Mouse (Mus musculus) forebrain, embryonic 15.5 days (tissue): ENCODE data around the gene Olfr553. TPM values are rescaled to one million over a fixed set of nuclear protein-coding genes. Genes with fewer than 3 reads are reported as not detected.
A peak's percentile ranks its signal among the peaks of the same experiment; 100 is the strongest.

ENCODE experiments used
- ATAC-seq: fragments of 200-750 bp; cut with Nextera tagmentation; replicated peaks from 2 replicates; pipeline ENCODE4 v1.8.0; 2017; ENCODE audit warnings: mild to moderate bottlenecking, moderate TSS enrichment, moderate library complexity
- H3K27ac ChIP-seq: fragments of 300-500 bp; sonication (generic); replicated peaks from 2 replicates; pipeline ENCODE4 v1.5.1; 2015; ENCODE audit warnings: mild to moderate bottlenecking, inconsistent platforms
- H3K27me3 ChIP-seq: fragments of 300-500 bp; sonication (generic); 2 replicates; pipeline ENCODE4 v1.6.1; 2015; ENCODE audit warnings: inconsistent platforms
- H3K36me3 ChIP-seq: fragments of 300-500 bp; sonication (generic); 2 replicates; pipeline ENCODE4 v1.6.1; 2015; ENCODE audit warnings: mild to moderate bottlenecking, inconsistent platforms
- H3K4me1 ChIP-seq: fragments of 300-500 bp; sonication (generic); 2 replicates; pipeline ENCODE4 v1.6.1; 2015; ENCODE audit warnings: inconsistent platforms
- H3K4me2 ChIP-seq: fragments of 300-500 bp; sonication (generic); replicated peaks from 2 replicates; pipeline ENCODE4 v1.6.1; 2015; ENCODE audit warnings: mild to moderate bottlenecking, inconsistent platforms
- H3K4me3 ChIP-seq: fragments of 300-500 bp; sonication (generic); 2 replicates; pipeline ENCODE4 v1.5.1; 2015; ENCODE audit warnings: mild to moderate bottlenecking, inconsistent platforms
- H3K9ac ChIP-seq: fragments of 300-500 bp; sonication (generic); replicated peaks from 2 replicates; pipeline ENCODE4 v1.6.1; 2015; ENCODE audit warnings: mild to moderate bottlenecking, inconsistent platforms
- H3K9me3 ChIP-seq: fragments of 300-500 bp; sonication (generic); 2 replicates; pipeline ENCODE4 v1.6.1; 2016; ENCODE audit warnings: inconsistent platforms
- WGBS: fragments of 180-500 bp; shearing (Covaris S2); methylation state at CpG from one replicate; pipeline ENCODE4 v1.1.7; 2015; ENCODE audit warnings: mixed read lengths; 5-methylcytosine and 5-hydroxymethylcytosine counted together
- polyA plus RNA-seq: library from polyadenylated mRNA; unstranded; fragments of >200 nt; fragmentation: Nextera tagmentation; extraction: Ambion mirVana; gene quantifications from 2 replicates; pipeline ENCODE4 v1.2.1, GENCODE M21; 2015

Olfr553 gene
- polyA plus RNA-seq, 1 experiment from 2014 or later = not detected

GRCm38 (mm10) chr7:102573174-102573830 is 44.7 kb downstream of the Olfr553 start:
- Histone ChIP-seq H3K4me1 (no peaks in the 10 kb centered on the region), H3K9me3 (no peaks in the 10 kb centered on the region), H3K27me3 (no peaks in the 10 kb centered on the region), H3K9ac (no peak overlapping the region), H3K27ac (no peak overlapping the region), H3K4me2 (no peak overlapping the region), H3K36me3 (no peaks in the 10 kb centered on the region), H3K4me3 (no peak overlapping the region)
- WGBS = 64% methylated on average over 3 of the region's 3 CpGs
- ATAC-seq = no peak; the same call in 1 of the 2 replicates

GRCm38 (mm10) chr7:102571142-102571541 is 46.9 kb downstream of the Olfr553 start, which contains the start of gene Olfr550:
Gene Olfr550 (plus strand): TSS chr7:102571442.
- Histone ChIP-seq H3K36me3 (no peaks in the 10 kb centered on the region), H3K9me3 (no peaks in the 10 kb centered on the region), H3K4me1 (no peaks in the 10 kb centered on the region), H3K9ac (no peak within 1 kb of the TSS), H3K27ac (no peak within 1 kb of the TSS), H3K4me2 (no peak within 1 kb of the TSS), H3K4me3 (no peak within 1 kb of the TSS), H3K27me3 (no peaks in the 10 kb centered on the region)
- no peak for ATAC-seq
- 92% methylated on average over 8 of the region's 8 CpGs for WGBS

- Histone ChIP-seq H3K9me3 (no peaks in the 10 kb centered on the region), H3K27me3 (no peaks in the 10 kb centered on the region), H3K4me2 (no peak overlapping the region), H3K4me3 (no peak overlapping the region), H3K27ac (no peak overlapping the region), H3K36me3 (no peaks in the 10 kb centered on the region), H3K9ac (no peak overlapping the region), H3K4me1 (no peaks in the 10 kb centered on the region)
- ATAC-seq = no peak
- WGBS = 87% methylated on average over 4 of the region's 4 CpGs
These were observed 51.8 kb downstream of the Olfr553 start for GRCm38 (mm10) chr7:102566219-102566618.

DNA sequence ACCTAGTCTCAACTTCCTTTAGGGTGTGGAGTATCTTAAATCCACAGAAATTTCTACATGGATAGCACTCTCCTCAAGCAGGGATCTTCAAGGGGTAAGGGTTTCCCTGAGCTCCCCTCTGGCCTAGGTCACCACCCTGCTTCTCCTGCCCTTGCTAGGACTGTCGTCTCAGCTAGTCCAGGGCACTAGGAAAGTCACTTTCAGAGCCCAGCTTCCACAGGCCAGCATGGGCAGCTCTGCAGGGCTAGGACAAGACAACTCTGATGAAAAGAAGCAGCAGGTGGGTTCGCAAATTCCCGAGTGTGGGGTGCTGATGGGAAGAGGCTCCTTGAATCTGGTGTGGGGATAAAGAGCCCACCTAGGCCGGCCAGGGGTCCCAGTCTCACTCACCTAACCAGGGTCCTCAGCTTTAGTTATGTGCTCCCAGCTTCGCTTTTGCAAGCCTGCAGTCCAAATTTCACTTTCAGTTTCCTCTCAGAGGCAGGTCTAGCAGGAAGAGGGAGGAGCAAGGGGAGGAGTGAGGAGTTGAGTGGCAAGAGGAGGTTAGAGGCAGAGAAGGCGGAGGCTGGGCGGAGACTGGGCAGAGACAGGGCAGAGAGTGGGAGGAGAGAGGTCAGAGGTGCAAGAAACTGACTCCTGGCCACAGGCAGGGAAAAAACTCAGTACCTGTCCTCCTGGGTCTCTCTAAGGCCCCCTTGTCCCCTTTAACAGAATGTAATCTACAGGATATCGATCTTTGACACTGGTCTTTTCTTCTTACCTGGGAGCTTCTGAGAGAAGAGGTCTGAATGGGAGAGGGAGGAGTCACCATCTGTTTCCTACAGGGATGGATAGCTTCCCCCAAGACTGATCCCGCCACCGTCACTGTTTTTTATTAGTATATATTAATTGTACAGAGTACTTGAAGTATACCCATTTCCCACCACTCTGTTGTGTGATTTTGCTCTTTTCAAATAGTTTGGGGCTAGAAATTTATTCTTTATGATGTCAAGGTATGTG is 52.7 kb downstream of the Olfr553 start, which contains the start of gene Trim21:
Trim21 (minus strand) TSS at position 488 of the 999 bp plus-strand sequence.
- 22% methylated on average over 10 of the region's 10 CpGs for WGBS
- Histone ChIP-seq H3K9ac (no peak within 1 kb of the TSS), H3K4me3 (peak within 1 kb of the TSS; percentile 23), H3K27ac (no peak within 1 kb of the TSS), H3K4me1 (no peaks in the 10 kb centered on the region), H3K4me2 (peak within 1 kb of the TSS; percentile 26), H3K27me3 (no peaks in the 10 kb centered on the region), H3K36me3 (no peaks in the 10 kb centered on the region), H3K9me3 (no peaks in the 10 kb centered on the region)
- peak; percentile 78; the same call in 1 of the 2 replicates for ATAC-seq

Other genes starting within 250 kb of the Olfr553 start
- gene Rrm1, start 176.5 kb downstream of the Olfr553 start, polyA plus RNA-seq = 95.7 and 101 TPM in 2 replicates
- gene Olfr543, start 136.5 kb downstream of the Olfr553 start, polyA plus RNA-seq = 0.23 and 0.38 TPM in 2 replicates
- gene Olfr544, start 129.9 kb downstream of the Olfr553 start, polyA plus RNA-seq = 0.06 and 0.13 TPM in 2 replicates
- 0.05 and 0.15 TPM in 2 replicates for gene Olfr545, start 118.6 kb downstream of the Olfr553 start, polyA plus RNA-seq
- not detected in 2 replicates for gene Olfr547, start 83.5 kb downstream of the Olfr553 start, polyA plus RNA-seq
- gene Olfr548-ps1, start 77.3 kb downstream of the Olfr553 start, polyA plus RNA-seq = not detected in 2 replicates
- gene Olfr549, start 68.3 kb downstream of the Olfr553 start, polyA plus RNA-seq = not detected in 2 replicates
- 0.06 TPM in 1 of 2 replicates, not detected in the other for gene Trim21, start 52.7 kb downstream of the Olfr553 start, polyA plus RNA-seq
- gene Olfr550, start 46.8 kb downstream of the Olfr553 start, polyA plus RNA-seq = not detected in 2 replicates
- gene Olfr551, start 26.3 kb downstream of the Olfr553 start, polyA plus RNA-seq = not detected in 2 replicates
- gene Olfr552, start 20.4 kb downstream of the Olfr553 start, polyA plus RNA-seq = not detected in 2 replicates
- gene Olfr554, start 20.2 kb upstream of the Olfr553 start, polyA plus RNA-seq = not detected in 2 replicates
- not detected in 2 replicates for gene Olfr555, start 40.6 kb upstream of the Olfr553 start, polyA plus RNA-seq
- gene Olfr556, start 46.7 kb upstream of the Olfr553 start, polyA plus RNA-seq = not detected in 2 replicates
- 6.6 and 6.7 TPM in 2 replicates for gene Trim68, start 69.1 kb upstream of the Olfr553 start, polyA plus RNA-seq
- not detected in 2 replicates for gene Olfr557, start 77.7 kb upstream of the Olfr553 start, polyA plus RNA-seq
- not detected in 2 replicates for gene Olfr558, start 84.0 kb upstream of the Olfr553 start, polyA plus RNA-seq
- gene Olfr33, start 100.9 kb upstream of the Olfr553 start, polyA plus RNA-seq = not detected in 2 replicates
- gene Olfr559, start 109.3 kb upstream of the Olfr553 start, polyA plus RNA-seq = not detected in 2 replicates
- not detected in 2 replicates for gene Olfr560, start 141.1 kb upstream of the Olfr553 start, polyA plus RNA-seq
- 0.05 and 0.14 TPM in 2 replicates for gene Olfr78, start 141.3 kb upstream of the Olfr553 start, polyA plus RNA-seq
- gene Olfr561, start 153.0 kb upstream of the Olfr553 start, polyA plus RNA-seq = not detected in 2 replicates
- not detected in 2 replicates for gene Olfr564, start 185.3 kb upstream of the Olfr553 start, polyA plus RNA-seq
- gene Olfr566, start 240.5 kb upstream of the Olfr553 start, polyA plus RNA-seq = not detected in 2 replicates